Mouse (Mus musculus) stomach, embryonic 16.5 days (tissue): ENCODE data around the gene Arhgap24. TPM values are rescaled to one million over a fixed set of nuclear protein-coding genes. Genes with fewer than 3 reads are reported as not detected.
A peak's percentile ranks its signal among the peaks of the same experiment; 100 is the strongest.

Experiments used
- ATAC-seq: fragments of 200-750 bp; cut with Nextera tagmentation; 2 replicates; pipeline ENCODE4 v1.8.0; 2017; ENCODE audit warnings: moderate number of reproducible peaks, moderate TSS enrichment; ENCODE audit not compliant: insufficient read depth, low FRiP score
- H3K27ac ChIP-seq: fragments of 300-500 bp; sonication (generic); 2 replicates; pipeline ENCODE4 v1.5.1; 2014; ENCODE audit warnings: low read length
- H3K27me3 ChIP-seq: fragments of 300-500 bp; sonication (generic); 2 replicates; pipeline ENCODE4 v1.6.1; 2014; ENCODE audit warnings: low read length, control low read depth, mixed read lengths; ENCODE audit not compliant: control insufficient read depth, insufficient read depth
- H3K36me3 ChIP-seq: fragments of 300-500 bp; sonication (generic); 2 replicates; pipeline ENCODE4 v1.6.1; 2014; ENCODE audit warnings: low read length; ENCODE audit not compliant: control insufficient read depth, insufficient read depth
- H3K4me1 ChIP-seq: fragments of 300-500 bp; sonication (generic); 2 replicates; pipeline ENCODE4 v1.6.1; 2014; ENCODE audit warnings: low read length, control low read depth, mixed read lengths; ENCODE audit not compliant: control insufficient read depth, insufficient read depth
- H3K4me2 ChIP-seq: fragments of 300-500 bp; sonication (generic); 2 replicates; pipeline ENCODE4 v1.6.1; 2014; ENCODE audit warnings: low read depth, low read length, mixed read lengths
- H3K4me3 ChIP-seq: fragments of 300-500 bp; sonication (generic); replicated peaks from 2 replicates; pipeline ENCODE4 v1.5.1; 2014; ENCODE audit warnings: mild to moderate bottlenecking, low read length
- H3K9ac ChIP-seq: fragments of 300-500 bp; sonication (generic); 2 replicates; pipeline ENCODE4 v1.6.1; 2014; ENCODE audit warnings: low read length
- H3K9me3 ChIP-seq: fragments of 300-500 bp; sonication (generic); replicated peaks from 2 replicates; pipeline ENCODE4 v1.6.1; 2016; ENCODE audit warnings: low read length, control low read depth; ENCODE audit not compliant: control insufficient read depth
- WGBS: fragments of 180-500 bp; shearing (Covaris S2); extraction: QIAGEN DNeasy Blood & Tissue Kit; methylation state at CpG from one replicate; pipeline ENCODE4 v1.1.7; 2014; 5-methylcytosine and 5-hydroxymethylcytosine counted together
- polyA plus RNA-seq: library from polyadenylated mRNA; unstranded; fragments of >200 nt; fragmentation: Nextera tagmentation; extraction: Ambion mirVana; gene quantifications from 2 replicates; pipeline ENCODE4 v1.2.1, GENCODE M21; 2015

Gene Arhgap24
- polyA plus RNA-seq, 1 experiment from 2014 or later = 29.6 TPM

DNA sequence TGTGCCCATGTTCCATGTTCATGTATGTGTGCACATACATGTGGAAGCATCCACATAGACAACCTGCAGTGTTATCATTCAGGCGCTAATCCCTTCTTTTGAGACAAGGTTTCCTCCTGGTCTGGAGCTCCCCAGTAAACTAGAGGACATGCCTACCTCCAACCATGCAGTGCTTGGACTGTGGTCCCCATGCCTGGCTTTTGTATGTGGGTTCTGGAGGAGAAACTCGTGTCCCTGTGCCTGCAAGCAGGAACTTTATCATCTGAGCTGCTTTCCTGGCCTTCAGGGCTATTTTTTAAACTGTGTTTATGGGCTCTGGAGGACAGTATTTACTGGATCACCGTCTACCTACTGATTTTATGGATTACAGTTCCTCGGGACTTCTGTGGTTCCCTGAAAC lies 262.9 kb downstream of the Arhgap24 start:
- ATAC-seq = no peak
- no peaks in the 10 kb centered on the region for H3K9me3 ChIP-seq
- WGBS = 74% methylated on average over 4 of the region's 4 CpGs
- no peaks in the 10 kb centered on the region for H3K36me3 ChIP-seq
- H3K27me3 ChIP-seq = no peaks in the 10 kb centered on the region
- peaks cover 23% of the 10 kb centered on the region for H3K4me1 ChIP-seq
- H3K4me3 ChIP-seq = no peak overlapping the region
- H3K9ac ChIP-seq = no peak overlapping the region
- H3K27ac ChIP-seq = no peak overlapping the region
- no peak overlapping the region for H3K4me2 ChIP-seq

DNA sequence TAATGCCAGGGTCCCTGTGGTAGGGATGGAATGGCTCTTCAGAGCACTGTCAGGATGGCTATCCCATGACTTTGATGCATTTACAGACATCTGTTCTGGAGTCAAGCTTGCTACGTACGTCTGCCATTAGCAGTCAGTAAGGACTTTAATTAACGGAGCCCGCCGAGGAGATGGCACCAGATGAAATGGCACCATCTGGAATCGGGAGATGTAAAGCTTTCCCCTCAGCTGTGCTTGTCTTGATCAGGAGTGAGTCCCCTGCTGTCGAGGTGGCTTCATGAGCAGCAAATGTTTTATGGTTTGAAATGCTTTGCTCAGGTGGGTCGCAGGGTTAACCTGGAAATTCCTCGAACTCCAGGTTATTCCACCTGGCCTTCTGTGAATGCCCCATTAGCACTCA lies 267.0 kb downstream of the Arhgap24 start:
- Histone ChIP-seq H3K27me3 (no peaks in the 10 kb centered on the region), H3K9me3 (no peaks in the 10 kb centered on the region), H3K4me3 (no peak overlapping the region), H3K36me3 (no peaks in the 10 kb centered on the region), H3K4me2 (no peak overlapping the region), H3K4me1 (peaks cover 30% of the 10 kb centered on the region), H3K27ac (no peak overlapping the region), H3K9ac (no peak overlapping the region)
- ATAC-seq = no peak
- whole genome bisulfite sequencing = 83% methylated on average over 9 of the region's 9 CpGs

DNA sequence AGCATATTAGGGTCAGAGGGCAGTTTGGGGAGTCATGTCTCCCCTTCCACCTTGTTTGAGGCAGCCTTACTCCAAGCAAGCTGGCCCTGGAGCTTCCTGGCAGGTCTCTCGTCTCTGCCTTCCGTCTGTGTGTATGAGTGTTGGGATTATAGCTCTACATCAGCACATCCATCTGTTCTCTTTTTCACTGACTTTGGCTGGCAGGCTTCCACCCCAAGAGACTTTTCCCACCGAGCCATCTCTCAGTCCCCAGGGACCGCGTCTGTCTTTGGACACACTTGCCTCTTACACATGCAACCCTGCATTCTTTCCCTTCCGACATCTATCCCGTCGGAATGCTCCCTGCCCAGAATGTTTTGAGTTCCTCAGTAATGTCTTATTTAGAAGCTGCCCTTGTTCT lies 267.8 kb downstream of the Arhgap24 start:
- Histone ChIP-seq H3K4me3 (no peak overlapping the region), H3K9ac (no peak overlapping the region), H3K4me1 (peaks cover 27% of the 10 kb centered on the region), H3K4me2 (no peak overlapping the region), H3K36me3 (no peaks in the 10 kb centered on the region), H3K27ac (0 out of 2 replicates have a peak overlapping the region, but pooled peaks have one; percentile 23), H3K9me3 (no peaks in the 10 kb centered on the region), H3K27me3 (no peaks in the 10 kb centered on the region)
- ATAC-seq = no peak
- 44% methylated on average over 8 of the region's 8 CpGs for WGBS

- Histone ChIP-seq H3K4me2 (no peak overlapping the region), H3K27me3 (no peaks in the 10 kb centered on the region), H3K4me3 (no peak overlapping the region), H3K27ac (no peak overlapping the region), H3K9me3 (no peaks in the 10 kb centered on the region), H3K9ac (no peak overlapping the region), H3K4me1 (peaks cover 25% of the 10 kb centered on the region), H3K36me3 (no peaks in the 10 kb centered on the region)
- 62% methylated on average over 5 of the region's 5 CpGs for WGBS
- ATAC-seq = no peak
Observed at GRCm38 (mm10) chr5:102750674-102751073, 269.5 kb downstream of the Arhgap24 start.

DNA sequence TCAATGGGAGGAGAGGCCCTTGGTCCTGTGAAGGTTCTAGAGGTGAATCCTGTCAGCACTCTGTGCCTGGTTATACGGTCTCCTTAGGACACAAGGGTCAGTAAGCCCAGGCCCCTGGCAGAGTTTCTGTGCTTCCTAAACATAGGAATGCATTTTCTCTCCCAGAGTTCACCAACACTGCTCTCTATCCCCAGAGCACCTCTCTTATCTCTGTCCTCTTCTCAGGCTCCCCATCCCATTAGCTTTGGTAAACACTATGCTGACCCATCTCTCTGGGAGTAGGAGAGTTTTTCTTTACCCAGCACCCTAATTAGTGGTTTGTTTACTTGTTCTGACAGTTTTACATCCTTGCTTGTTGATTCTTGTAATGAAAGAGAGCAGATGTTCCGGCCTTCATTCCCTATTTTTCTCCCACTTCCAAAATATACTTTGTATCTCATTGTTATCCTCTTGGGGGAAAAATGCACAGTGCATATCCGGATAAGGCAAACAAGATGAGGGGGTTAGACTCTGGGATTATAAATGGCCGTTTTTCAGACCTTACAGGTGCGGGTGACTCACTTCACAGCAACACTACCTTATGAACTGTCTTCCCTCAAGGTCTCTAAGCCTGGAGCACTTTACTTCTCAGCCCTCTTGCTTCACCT lies 270.6 kb downstream of the Arhgap24 start:
- Histone ChIP-seq H3K36me3 (no peaks in the 10 kb centered on the region), H3K4me2 (no peak overlapping the region), H3K27me3 (no peaks in the 10 kb centered on the region), H3K4me1 (peaks cover 25% of the 10 kb centered on the region), H3K4me3 (no peak overlapping the region), H3K9me3 (no peaks in the 10 kb centered on the region), H3K27ac (peak overlapping the region; percentile 29; the same call in 1 of the 2 replicates), H3K9ac (no peak overlapping the region)
- no peak for ATAC-seq
- 30% methylated on average over 5 of the region's 5 CpGs for WGBS

GRCm38 (mm10) chr5:102752308-102752663 lies 271.1 kb downstream of the Arhgap24 start:
- no peak for ATAC-seq
- WGBS = 7% methylated on average over 2 of the region's 2 CpGs

GRCm38 (mm10) chr5:102757040-102757439 lies 275.8 kb downstream of the Arhgap24 start:
- WGBS = 70% methylated on average over 6 of the region's 6 CpGs
- Histone ChIP-seq H3K9me3 (no peaks in the 10 kb centered on the region), H3K4me2 (no peak overlapping the region), H3K36me3 (no peaks in the 10 kb centered on the region), H3K4me3 (no peak overlapping the region), H3K27ac (no peak overlapping the region), H3K9ac (no peak overlapping the region), H3K27me3 (no peaks in the 10 kb centered on the region), H3K4me1 (peaks cover 6% of the 10 kb centered on the region)
- no peak for ATAC-seq

More at GRCm38 (mm10) chr5:102752308-102752663, 271.1 kb downstream of the Arhgap24 start:
- Histone ChIP-seq H3K27ac (peak overlapping the region; percentile 29; the same call in 1 of the 2 replicates), H3K27me3 (no peaks in the 10 kb centered on the region), H3K4me2 (no peak overlapping the region), H3K4me1 (peaks cover 25% of the 10 kb centered on the region), H3K9me3 (no peaks in the 10 kb centered on the region), H3K36me3 (no peaks in the 10 kb centered on the region), H3K9ac (no peak overlapping the region), H3K4me3 (no peak overlapping the region)

- no peak overlapping the region for H3K4me2 ChIP-seq
- no peaks in the 10 kb centered on the region for H3K27me3 ChIP-seq
- no peaks in the 10 kb centered on the region for H3K36me3 ChIP-seq
- no peak for ATAC-seq
- no peak overlapping the region for H3K4me3 ChIP-seq
- 81% methylated on average over 10 of the region's 10 CpGs for WGBS
- H3K27ac ChIP-seq = no peak overlapping the region
- H3K4me1 ChIP-seq = peaks cover 23% of the 10 kb centered on the region
- no peaks in the 10 kb centered on the region for H3K9me3 ChIP-seq
- no peak overlapping the region for H3K9ac ChIP-seq
Observed at GRCm38 (mm10) chr5:102765694-102766093, 284.5 kb downstream of the Arhgap24 start.

GRCm38 (mm10) chr5:102766311-102767057 lies 285.3 kb downstream of the Arhgap24 start:
- WGBS = 79% methylated on average over 6 of the region's 6 CpGs
- H3K36me3 ChIP-seq = no peaks in the 10 kb centered on the region
- H3K4me2 ChIP-seq = no peak overlapping the region
- peaks cover 24% of the 10 kb centered on the region for H3K4me1 ChIP-seq
- no peak for ATAC-seq
- no peak overlapping the region for H3K27ac ChIP-seq
- no peak overlapping the region for H3K9ac ChIP-seq
- H3K4me3 ChIP-seq = no peak overlapping the region
- no peaks in the 10 kb centered on the region for H3K27me3 ChIP-seq
- no peaks in the 10 kb centered on the region for H3K9me3 ChIP-seq
